Mouse (Mus musculus) left cerebral cortex, adult 11 months (tissue): ENCODE results near the gene Fer1l5.

Experiments used
- DNase-seq: peaks from one replicate; pipeline ENCODE4 v3.0.0; 2022; ENCODE audit warnings: low spot score

Gene Fer1l5

DNA sequence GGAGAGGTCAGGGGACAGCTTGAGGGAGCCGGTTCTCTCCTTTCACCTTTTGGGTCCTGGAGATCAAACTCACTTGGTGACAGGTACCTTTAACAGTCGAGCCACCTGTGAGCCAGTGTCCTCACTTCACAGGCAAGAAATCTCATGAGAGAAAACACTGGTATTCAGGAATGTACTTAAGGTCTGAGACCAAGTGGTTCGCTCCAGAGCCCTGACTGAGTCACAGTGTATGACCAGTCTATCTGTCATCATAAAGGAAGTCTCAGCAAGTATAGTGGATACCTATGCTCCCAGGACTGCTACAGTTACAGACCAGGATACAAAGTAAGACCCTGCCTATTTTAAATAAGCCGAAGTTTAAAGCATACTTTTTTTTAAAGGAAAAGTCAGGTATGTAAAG lies 60.9 kb downstream of the Fer1l5 start:
- no peak for DNase-seq

DNA sequence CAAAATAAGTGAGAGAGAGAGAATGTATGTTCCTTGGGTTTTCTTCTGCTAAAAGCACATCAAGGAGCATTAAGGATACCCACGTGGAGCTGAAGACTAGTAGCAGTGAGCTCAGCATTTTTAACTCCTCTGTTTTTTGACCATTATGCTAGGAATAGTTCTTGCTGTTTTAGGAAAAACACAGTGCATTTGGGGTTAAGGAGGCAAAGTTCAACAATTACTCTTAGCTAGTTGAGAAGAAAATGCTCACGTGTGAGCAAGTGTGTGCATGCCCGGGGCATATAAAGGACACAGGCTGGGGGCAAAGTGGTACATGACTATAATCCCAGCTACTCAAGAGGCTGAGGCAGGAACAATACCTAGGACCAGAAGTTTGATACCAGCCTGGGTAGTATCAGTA lies 61.5 kb downstream of the Fer1l5 start:
- DNase-seq = no peak

DNA sequence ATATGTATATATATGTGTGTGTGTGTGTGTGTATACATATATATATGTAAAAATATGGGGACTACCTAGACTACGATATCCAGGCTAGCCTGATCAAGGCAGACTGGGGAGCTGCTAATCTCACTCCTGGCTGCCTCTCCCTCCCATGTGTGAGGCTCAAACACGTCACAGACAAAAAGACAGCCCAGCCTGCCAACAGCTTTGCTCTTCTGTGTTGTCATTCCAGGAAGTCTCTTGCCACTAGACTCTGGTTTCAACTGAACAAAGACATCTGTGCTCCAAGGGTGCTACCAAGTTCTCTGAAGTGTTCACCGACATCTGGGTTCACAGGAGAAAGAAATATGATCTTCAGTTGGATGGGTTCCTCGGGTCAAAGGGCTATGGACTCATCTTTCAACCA lies 63.0 kb downstream of the Fer1l5 start:
- no peak for DNase-seq

DNA sequence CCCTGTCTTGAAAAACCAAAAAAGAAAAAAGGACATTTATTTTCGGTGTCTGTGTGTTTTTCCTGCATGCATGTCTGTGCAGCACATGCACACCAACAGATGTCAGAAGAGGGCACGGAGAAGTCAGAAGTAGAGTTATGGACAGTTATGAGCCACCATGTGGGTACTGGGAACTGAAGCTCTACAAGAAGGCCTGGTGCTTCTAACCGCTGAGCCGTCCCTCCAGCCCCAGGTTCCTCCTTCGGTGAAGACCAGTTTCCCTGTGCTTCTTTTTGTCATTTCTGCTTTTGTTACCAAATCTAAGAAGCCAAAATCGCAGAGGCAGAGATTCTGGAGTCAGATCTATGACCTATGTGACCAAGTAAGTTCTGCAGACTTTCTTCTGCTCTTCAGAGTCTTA lies 64.4 kb downstream of the Fer1l5 start:
- no peak for DNase-seq

DNA sequence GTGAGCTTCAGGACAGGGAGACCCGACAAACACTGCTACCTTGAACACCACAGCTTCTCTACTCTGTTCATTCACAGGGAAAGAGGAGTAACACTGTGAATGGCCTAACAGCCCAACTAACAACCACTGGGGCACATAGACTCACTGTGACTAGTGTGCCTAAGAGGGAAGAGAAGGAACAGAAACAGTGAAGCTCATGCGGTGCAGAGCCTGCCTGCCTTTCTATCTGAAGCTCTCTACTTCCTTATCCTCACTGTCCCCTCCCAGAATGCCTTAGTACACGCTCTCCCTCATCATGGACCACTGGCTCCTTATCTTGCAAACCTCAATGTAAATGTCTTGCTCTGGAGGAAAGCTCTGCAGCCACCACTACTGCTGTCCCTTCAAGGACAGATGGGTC lies 65.1 kb downstream of the Fer1l5 start:
- no peak for DNase-seq

DNA sequence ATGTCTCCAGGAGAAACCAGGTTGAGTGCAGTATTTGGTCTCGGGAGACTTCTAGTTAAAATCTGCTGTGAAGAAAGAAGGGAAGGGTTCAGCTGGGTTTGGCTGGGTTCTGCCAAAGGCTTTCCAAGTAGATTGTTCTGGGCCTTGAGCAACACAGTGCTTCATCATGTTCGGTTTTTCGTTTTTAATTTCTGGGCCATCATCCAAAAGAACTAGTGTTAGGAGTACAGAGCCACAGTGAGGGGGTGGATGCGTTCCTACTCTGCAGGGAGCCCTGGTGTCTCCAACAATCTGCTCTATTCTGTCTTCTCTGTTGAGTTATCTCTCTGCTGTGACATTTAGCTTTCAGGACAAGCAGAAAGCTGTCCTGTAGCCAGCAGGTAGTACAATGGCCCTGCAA lies 69.0 kb downstream of the Fer1l5 start:
- DNase-seq = peak; percentile 62

GRCm38 (mm10) chr1:36444471-36445464 lies 72.7 kb downstream of the Fer1l5 start, which contains the start of gene Lman2l:
Gene Lman2l (minus strand): TSS chr1:36445271.
- DNase-seq = peak; percentile 97

- DNase-seq = no peak
Observed at GRCm38 (mm10) chr1:36445508-36445907, 73.4 kb downstream of the Fer1l5 start.

DNA sequence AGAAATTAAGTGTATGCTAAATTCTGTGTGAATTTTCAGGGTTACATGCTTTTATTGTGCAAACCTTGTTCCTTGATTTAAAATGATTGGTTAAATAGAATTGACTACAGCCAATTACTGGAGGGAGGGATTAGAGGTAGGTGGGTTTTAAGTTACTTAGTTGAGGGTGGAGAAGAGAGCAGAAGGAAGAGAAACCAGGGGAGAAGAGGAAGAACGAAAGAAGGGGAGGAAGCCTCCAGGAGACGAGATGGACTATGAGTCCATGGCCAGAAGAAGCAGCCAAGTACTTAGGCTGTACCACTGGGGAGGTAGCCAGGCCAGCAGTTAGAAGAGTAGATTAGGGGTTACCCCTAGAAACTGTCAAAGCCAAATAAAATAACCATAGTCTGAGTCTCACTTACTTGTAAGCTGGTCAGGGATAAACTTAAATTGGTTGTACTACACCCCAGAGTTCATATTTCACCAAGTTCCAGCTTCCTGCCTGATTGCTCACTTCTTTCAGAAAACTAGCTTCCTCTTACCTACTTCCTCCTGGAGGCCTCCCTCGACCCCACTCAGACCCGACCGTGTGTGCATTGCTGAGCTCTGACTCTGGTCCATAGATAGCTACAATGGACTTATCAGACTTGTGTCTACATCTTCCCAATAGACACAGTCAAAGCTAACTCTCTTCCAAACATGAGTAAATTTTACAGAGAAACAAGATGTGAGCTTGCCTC lies 74.2 kb downstream of the Fer1l5 start:
- DNase-seq = no peak

GRCm38 (mm10) chr1:36446841-36447240 lies 74.8 kb downstream of the Fer1l5 start:
- no peak for DNase-seq

DNA sequence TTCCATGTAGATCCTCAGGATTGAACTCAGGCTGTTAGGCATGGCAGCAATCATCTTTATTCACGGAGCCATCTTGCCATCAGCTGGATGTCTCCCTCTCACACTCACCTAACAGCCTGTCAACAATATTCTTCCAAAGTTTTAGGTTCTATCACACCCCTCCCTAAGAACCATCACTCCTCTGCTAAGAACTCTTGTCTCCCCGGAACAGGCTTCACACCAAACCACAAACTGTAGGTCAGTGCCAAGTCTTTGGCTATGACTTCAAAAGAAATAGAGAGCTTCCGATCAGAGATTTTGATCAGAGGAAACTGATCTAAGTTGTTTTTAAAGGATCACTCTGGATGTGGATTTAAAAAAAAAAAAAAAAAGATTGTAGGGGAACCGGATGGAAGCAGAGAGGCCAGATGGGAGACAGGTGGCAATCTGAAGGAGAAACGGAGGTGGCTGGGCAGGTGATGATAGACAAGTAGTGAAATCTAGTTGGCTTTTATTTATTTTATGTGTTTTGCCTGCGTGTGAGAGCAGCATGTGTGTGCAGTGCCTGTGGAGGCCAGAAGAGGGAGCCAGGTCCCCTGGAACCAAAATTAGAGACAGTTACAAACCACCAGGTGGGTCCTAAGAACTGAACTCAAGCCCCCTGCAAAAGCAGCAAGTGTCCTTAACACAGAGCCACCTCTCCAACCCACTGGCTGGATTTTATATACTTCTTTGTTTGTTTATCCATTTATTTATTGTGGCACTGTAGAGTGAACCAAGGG lies 82.1 kb downstream of the Fer1l5 start:
- DNase-seq = no peak

DNA sequence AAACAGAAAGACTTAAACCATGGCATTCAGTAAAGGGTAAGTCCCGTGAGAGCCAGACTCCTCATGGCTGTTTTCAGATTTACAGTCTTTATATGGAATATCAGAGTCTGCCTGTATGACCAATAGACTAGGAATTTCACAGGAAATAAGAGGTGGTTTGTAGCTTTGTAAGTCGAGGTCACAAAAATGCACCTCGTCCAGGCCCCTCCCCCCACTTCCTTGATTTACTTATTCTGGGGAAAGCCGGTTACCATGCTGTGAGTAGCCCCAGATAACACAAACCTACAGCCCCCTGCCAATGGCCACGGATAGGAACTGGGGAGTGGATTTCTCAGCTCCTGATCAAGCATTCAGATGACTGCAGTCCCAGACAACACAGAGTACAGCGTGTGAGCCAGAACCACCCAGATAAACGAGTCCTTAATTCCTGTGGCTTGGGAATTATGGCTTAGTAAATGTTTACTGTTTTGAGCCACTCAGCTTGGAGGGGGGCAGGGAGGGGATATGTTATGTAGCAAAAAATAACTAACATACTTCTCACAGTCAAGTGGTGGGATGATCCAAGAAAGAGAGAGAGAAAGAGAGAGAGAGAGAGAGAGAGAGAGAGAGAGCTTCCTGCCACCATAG lies 85.4 kb downstream of the Fer1l5 start:
- DNase-seq = no peak

DNA sequence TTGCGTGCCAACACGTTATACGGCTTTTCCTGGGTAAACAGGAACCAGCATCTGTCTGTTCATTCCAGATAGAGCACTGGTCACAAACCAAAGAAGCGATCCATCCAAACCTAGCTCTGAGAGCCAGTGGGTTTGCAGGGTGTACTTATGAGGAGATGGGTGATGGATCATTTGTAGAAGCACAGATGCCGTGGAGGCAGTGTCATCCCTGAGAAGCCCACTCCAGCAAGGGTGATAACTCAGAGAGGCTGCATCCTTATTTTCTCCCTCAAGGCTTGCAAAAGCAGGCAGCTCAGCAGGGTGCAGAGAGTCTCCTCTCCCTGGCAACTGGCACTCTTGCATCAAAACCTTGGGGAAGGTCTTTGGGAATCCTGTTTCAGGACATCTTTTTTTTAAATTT lies 86.1 kb downstream of the Fer1l5 start:
- DNase-seq = no peak

DNA sequence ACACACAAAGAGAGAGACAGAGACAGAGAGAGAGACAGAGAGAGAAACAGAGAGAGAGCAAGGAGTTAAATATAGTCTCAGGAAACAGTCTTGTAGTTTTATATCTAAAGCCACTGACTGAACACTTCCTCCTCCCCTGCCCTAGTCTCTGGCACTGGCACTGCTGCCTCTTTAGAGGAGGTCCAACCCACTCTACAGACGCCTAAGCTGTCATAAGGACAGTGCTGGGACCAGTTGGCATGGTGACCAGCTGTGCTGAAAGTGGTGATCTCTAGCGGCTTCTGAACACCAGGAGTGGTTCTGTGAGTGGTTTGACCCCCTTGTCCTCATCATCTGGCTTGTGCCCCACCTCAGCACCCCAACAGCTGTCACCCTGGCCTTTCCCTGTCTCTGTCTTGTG lies 89.7 kb downstream of the Fer1l5 start:
- no peak for DNase-seq

DNA sequence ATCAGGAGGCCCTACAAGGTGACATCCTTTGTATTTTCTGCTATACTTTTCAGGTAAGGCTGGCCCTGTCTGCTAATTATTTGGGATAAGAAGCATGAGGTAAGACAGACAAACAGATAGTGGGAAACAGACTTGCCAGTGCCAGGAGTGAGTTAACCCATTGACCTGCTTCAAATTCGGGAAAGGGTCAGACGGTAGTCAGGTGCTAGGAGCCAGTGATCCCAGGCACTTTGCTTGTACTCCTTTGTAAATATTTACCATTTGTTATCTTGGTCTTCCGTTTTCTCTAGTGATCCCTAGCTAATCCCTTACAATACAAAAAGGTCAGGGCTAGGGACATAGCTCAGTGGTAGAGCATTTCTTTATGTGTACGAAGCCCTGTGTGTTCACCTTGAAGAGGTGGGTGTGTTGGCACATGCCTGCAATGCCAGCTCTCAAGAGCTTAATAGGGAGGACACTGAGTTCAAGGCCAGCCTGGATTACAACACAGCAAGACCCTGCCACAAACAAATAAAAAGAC lies 93.6 kb downstream of the Fer1l5 start:
- no peak for DNase-seq

DNA sequence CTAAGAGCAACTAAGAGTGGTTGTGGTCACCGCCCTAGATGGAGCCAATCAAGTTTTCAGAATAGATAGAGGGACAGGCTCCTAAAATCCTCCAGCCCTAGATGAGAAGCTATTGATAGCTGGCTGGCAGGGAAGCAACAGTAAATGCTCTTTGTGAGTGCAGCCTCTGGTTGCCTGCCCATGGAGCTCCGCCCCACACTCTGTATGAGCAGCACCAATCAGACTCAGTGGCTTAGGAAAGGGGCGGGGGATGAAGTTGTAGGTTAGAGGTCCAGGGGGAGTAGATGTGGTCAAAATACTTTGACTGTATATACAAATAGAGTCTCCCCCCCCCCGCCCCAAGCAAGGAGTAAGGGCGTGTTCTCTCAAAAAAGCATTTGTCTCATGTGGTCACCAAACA lies 95.4 kb downstream of the Fer1l5 start:
- DNase-seq = no peak

- DNase-seq = no peak
Observed at GRCm38 (mm10) chr1:36469811-36470444, 97.8 kb downstream of the Fer1l5 start.

DNA sequence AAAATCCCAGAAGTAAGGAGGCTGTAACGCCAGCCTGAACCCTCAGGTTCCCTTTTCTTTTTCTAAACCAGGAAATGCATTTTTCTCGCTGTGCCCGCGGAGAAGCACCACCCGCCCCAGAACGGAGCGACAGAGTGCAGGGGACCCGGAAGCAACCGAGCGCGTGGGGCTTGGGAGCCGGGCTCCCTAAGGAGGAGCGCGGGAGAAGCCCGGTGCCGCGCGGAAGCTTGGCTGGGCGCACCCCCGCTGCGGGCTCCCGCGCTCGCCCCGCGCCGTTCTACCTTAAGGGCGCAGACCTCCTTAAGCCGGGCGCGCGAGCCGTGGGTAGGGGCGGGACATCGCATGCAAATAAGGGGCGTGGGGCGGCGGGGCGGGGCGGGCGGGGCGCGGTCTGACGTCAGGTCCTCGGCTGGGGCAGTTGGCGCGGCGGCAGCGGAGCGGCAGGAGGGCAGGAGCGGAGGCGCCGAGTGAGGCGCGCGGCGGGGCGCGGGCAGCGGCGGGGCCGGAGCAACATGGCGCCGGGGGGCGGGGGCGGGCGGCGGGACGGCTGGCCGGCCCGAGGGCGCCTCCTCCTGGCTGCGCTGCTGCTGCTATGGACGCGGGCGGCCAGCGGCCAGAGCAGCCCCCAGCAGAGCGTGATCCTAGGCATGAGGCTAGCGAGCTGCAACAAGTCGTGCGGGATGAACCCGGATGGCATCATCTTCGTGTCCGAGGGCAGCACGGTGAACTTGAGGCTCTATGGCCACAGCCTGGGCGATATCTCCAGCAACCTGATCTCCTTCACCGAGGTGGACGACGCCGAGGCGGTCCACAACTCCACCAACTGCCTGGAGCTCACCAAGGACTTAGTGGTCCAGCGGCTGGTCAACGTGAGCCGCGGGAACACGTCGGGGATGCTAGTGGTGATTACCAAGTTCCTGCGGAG lies 99.4 kb downstream of the Fer1l5 start, which contains the start of gene Cnnm4:
Gene Cnnm4 (plus strand): TSS at position 440 of the 925 bp plus-strand sequence.
- DNase-seq = peak; percentile 70
